Mouse (Mus musculus) heart, postnatal 0 days (tissue): Measurements from ENCODE around the gene Gm9913. TPM values are rescaled to one million over a fixed set of nuclear protein-coding genes. Genes with fewer than 3 reads are reported as not detected.

Source experiments
- ATAC-seq: fragments of 200-750 bp; cut with Nextera tagmentation; 2 replicates; pipeline ENCODE4 v1.8.0; 2017; ENCODE audit warnings: low read depth, moderate number of reproducible peaks, moderate library complexity; ENCODE audit not compliant: insufficient read depth
- DNase-seq: peaks from one replicate; pipeline ENCODE4 v3.0.0-alpha.2; 2016; ENCODE audit warnings: low spot score
- H3K27ac ChIP-seq: fragments of 300-500 bp; sonication (generic); 2 replicates; pipeline ENCODE4 v1.5.1; 2014; ENCODE audit warnings: low read depth, mild to moderate bottlenecking
- H3K27me3 ChIP-seq: fragments of 300-500 bp; sonication (generic); 2 replicates; pipeline ENCODE4 v1.6.1; 2014; ENCODE audit warnings: low read length, mixed read lengths; ENCODE audit not compliant: control insufficient read depth, insufficient read depth
- H3K36me3 ChIP-seq: fragments of 300-500 bp; sonication (generic); replicated peaks from 2 replicates; pipeline ENCODE4 v1.6.1; 2014; ENCODE audit warnings: low read length, mixed read lengths; ENCODE audit not compliant: control insufficient read depth, insufficient read depth
- H3K4me1 ChIP-seq: fragments of 300-500 bp; sonication (generic); 2 replicates; pipeline ENCODE4 v1.6.1; 2014; ENCODE audit warnings: antibody characterized with exemption; ENCODE audit not compliant: control insufficient read depth, insufficient read depth
- H3K4me2 ChIP-seq: fragments of 300-500 bp; sonication (generic); 2 replicates; pipeline ENCODE4 v1.6.1; 2014; ENCODE audit warnings: low read depth, mild to moderate bottlenecking, low read length, moderate library complexity
- H3K4me3 ChIP-seq: fragments of 300-500 bp; sonication (generic); 2 replicates; pipeline ENCODE4 v1.5.1; 2014; ENCODE audit warnings: low read depth, low read length
- H3K9ac ChIP-seq: fragments of 300-500 bp; sonication (generic); replicated peaks from 2 replicates; pipeline ENCODE4 v1.6.1; 2014; ENCODE audit warnings: low read depth, low read length, mixed read lengths
- H3K9me3 ChIP-seq: fragments of 300-500 bp; sonication (generic); replicated peaks from 2 replicates; pipeline ENCODE4 v1.6.1; 2016; ENCODE audit warnings: low read length; ENCODE audit not compliant: control insufficient read depth
- CTCF ChIP-seq: IDR thresholded peaks from 2 replicates; pipeline ENCODE4 v1.5.1; 2016; ENCODE audit warnings: antibody characterized with exemption, control low read depth, low read depth
- EP300 ChIP-seq: IDR thresholded peaks from 2 replicates; pipeline ENCODE4 v1.6.1; 2016; ENCODE audit warnings: antibody characterized with exemption, low read depth
- WGBS: fragments of 180-500 bp; shearing (Covaris S2); extraction: QIAGEN DNeasy Blood & Tissue Kit; methylation state at CpG from one replicate; pipeline ENCODE4 v1.1.7; 2014; 5-methylcytosine and 5-hydroxymethylcytosine counted together
- polyA plus RNA-seq: library from polyadenylated mRNA; unstranded; fragments of >200 nt; fragmentation: Nextera tagmentation; extraction: Ambion mirVana; gene quantifications from 2 replicates; pipeline ENCODE4 v1.2.1, GENCODE M21; 2015
- total RNA-seq: library from RNA; depleted of rRNA; stranded (reverse); fragments of >200 nt; gene quantifications from 2 replicates; pipeline ENCODE4 v1.2.3, GENCODE M21; 2014; ENCODE audit warnings: low replicate concordance; rRNA removed

Gene Gm9913
- total RNA-seq, result not detected in 2 replicates
- polyA plus RNA-seq, result 0.42 and 0.51 TPM in 2 replicates

DNA sequence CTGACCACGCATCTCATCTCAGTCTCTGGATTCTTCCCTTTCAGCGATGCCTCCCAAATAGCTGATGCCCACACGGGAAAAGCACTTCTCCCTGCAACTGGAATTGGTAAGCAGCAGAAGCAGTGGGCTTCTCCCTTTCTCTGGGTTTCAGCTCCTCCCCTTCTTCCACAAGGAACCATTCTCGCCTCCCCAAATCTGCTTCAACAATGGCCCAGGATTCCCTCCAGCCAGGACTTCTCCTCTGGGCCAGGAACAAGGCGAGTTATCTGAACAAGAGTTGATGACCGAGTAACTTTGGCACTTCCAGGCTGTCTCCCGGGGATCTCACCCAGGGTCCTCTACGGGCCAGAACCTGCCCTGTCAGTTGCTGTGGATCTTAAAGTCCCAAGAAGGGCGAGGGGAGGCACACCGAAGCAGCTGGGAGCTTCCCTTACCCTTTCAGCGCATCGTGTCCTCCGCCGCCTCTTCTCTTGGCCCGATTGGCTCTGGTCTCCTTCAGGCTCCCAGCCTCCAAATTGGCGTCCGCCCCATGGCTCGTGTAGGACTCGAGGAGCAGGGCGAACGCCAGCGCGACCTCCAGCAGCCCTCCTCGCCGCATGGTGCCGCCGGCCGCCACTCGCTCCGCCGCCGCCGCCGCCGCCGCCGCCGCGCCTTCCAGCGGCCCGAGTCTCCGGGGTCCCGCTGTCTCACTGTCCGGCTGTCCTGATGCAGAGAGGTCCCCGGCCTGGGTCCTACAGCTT is at the start of gene Gm9913:
Gm9913 (plus strand) TSS at position 84 of the 740 bp plus-strand sequence.
- DNase-seq (no peak), ATAC-seq (peak; percentile 9; the same call in 1 of the 2 replicates)
- Histone ChIP-seq H3K4me1 (0 out of 2 replicates have a peak, but pooled peaks cover 7% of the 10 kb centered on the region), H3K4me3 (peak within 1 kb of the TSS; percentile 60), H3K27ac (peak within 1 kb of the TSS; percentile 84), H3K9ac (peak within 1 kb of the TSS; percentile 57), H3K27me3 (peaks cover 19% of the 10 kb centered on the region), H3K4me2 (peak within 1 kb of the TSS; percentile 91), H3K36me3 (no peaks in the 10 kb centered on the region; the same call in 1 of the 2 replicates), H3K9me3 (no peaks in the 10 kb centered on the region; the same call in 1 of the 2 replicates)
- TF ChIP-seq CTCF, result no peak
- TF ChIP-seq EP300, result no peak
- 2% methylated on average over 23 of the region's 45 CpGs for WGBS

DNA sequence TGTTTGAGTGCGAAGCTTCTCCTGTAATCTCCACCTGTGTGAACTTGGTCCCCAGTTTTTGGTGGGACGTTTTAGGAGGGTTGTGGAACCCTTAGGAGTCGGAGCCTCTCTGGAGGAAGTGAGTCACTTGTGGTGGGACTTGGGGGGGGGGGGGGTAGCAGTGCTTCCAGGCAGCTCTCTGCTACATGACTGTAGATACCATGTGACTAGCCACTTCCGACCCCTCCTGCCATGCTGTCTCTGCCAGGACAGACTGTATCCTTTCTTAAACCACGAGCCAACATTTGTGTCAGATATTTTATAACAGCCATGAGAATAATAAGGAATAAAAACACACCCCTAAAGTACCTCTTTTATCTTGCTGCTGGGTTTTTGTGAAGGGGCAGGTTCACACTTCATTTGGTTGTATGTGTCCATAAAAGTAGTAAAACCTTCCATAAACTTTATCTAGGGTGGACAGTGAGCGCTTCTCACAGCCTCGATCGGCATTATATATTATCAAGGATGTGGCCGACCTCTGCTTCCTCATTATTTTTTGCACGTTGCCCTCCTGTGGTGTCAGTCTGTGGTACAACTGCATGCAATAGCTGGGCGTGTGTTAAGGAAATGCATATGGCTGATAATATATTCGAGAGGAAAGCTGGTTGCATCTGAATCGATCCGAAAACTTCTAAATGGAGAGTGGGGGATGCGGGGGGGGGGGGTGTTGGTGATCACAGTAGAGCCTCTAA is 48.7 kb upstream of the Gm9913 start:
- Histone ChIP-seq H3K36me3 (0 out of 2 replicates have a peak, but pooled peaks cover 4% of the 10 kb centered on the region), H3K4me2 (no peak overlapping the region), H3K4me3 (no peak overlapping the region), H3K27me3 (no peaks in the 10 kb centered on the region), H3K9me3 (no peaks in the 10 kb centered on the region), H3K9ac (no peak overlapping the region), H3K27ac (no peak overlapping the region), H3K4me1 (peaks cover 4% of the 10 kb centered on the region; the same call in 1 of the 2 replicates)
- WGBS, result 65% methylated on average over 15 of the region's 15 CpGs
- DNase-seq (no peak), ATAC-seq (peak; percentile 55; the same call in 1 of the 2 replicates)
- TF ChIP-seq CTCF, result peak; percentile 19; the same call in 1 of the 2 replicates
- TF ChIP-seq EP300, result no peak

DNA sequence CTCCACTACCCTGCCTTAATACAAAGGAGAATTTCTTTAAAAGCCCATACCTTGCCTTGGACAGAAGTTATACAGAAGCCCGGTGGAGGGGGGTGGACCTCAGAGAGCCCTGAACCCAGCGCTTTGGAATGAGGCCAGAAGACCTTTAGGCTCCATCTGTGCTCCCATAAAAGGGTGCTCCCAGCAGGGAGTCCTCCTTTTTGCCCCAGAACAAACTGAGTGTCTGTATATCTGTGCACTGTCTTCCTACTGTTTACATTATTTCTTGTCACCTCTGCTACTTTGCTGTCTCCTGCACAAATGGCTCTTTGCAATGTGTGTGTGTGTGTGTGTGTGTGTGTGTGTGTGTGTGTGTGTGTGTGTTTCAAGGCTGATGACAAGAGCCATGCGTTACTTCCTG is 45.8 kb upstream of the Gm9913 start:
- 76% methylated on average over 3 of the region's 3 CpGs for WGBS
- TF ChIP-seq EP300, result no peak
- no peak for TF ChIP-seq CTCF
- DNase-seq, result no peak
- Histone ChIP-seq H3K9me3 (no peaks in the 10 kb centered on the region), H3K4me3 (no peak overlapping the region), H3K36me3 (0 out of 2 replicates have a peak, but pooled peaks cover 4% of the 10 kb centered on the region), H3K27me3 (no peaks in the 10 kb centered on the region), H3K4me1 (no peaks in the 10 kb centered on the region), H3K4me2 (no peak overlapping the region), H3K9ac (no peak overlapping the region), H3K27ac (no peak overlapping the region)
- no peak for ATAC-seq

- peaks cover 22% of the 10 kb centered on the region; the same call in 1 of the 2 replicates for H3K36me3 ChIP-seq
- no peak overlapping the region for H3K9ac ChIP-seq
- H3K9me3 ChIP-seq, result no peaks in the 10 kb centered on the region
- no peak for TF ChIP-seq EP300
- TF ChIP-seq CTCF, result no peak
- no peaks in the 10 kb centered on the region for H3K27me3 ChIP-seq
- no peaks in the 10 kb centered on the region for H3K4me1 ChIP-seq
- 55% methylated on average over 6 of the region's 6 CpGs for WGBS
- H3K4me3 ChIP-seq, result no peak overlapping the region
- H3K27ac ChIP-seq, result peak overlapping the region; percentile 30; the same call in 1 of the 2 replicates
- no peak for ATAC-seq
- H3K4me2 ChIP-seq, result no peak overlapping the region
- no peak for DNase-seq
Measured at GRCm38 (mm10) chr2:125464036-125464435, 40.9 kb upstream of the Gm9913 start.

GRCm38 (mm10) chr2:125470553-125471295 is 34.2 kb upstream of the Gm9913 start:
- Histone ChIP-seq H3K36me3 (peaks cover 18% of the 10 kb centered on the region; the same call in 1 of the 2 replicates), H3K4me2 (no peak overlapping the region), H3K27ac (peak overlapping the region; percentile 80), H3K9ac (no peak overlapping the region), H3K4me1 (peaks cover 14% of the 10 kb centered on the region; the same call in 1 of the 2 replicates), H3K9me3 (no peaks in the 10 kb centered on the region), H3K27me3 (no peaks in the 10 kb centered on the region), H3K4me3 (no peak overlapping the region)
- peak; percentile 90 for DNase-seq
- WGBS, result 47% methylated on average over 8 of the region's 8 CpGs
- peak; percentile 78 for ATAC-seq
- TF ChIP-seq EP300, result peak; percentile 73
- TF ChIP-seq CTCF, result no peak
